Mouse (Mus musculus) myocyte (in vitro differentiated cells): ENCODE results near the gene Cdk19.

Source experiments
- CEBPB ChIP-seq: IDR thresholded peaks from 2 replicates; pipeline ENCODE4 v1.6.1; 2011; ENCODE audit warnings: mild to moderate bottlenecking, moderate library complexity; ENCODE audit not compliant: poor library complexity, insufficient read depth, severe bottlenecking
- E2F4 ChIP-seq: IDR thresholded peaks from one replicate; pipeline ENCODE4 v1.6.1; 2011; ENCODE audit warnings: mild to moderate bottlenecking, control low read depth, moderate library complexity; ENCODE audit not compliant: insufficient read depth
- MAX ChIP-seq: IDR thresholded peaks from one replicate; pipeline ENCODE4 v1.6.1; 2011; ENCODE audit warnings: low read depth, mild to moderate bottlenecking, control low read depth
- MYOD1 ChIP-seq, 3 experiments: IDR thresholded peaks; one replicate each; pipeline ENCODE4 v1.6.1; 2011; ENCODE audit warnings: control low read depth in 2 of 3, low read depth in 2 of 3, mild to moderate bottlenecking in 2 of 3, moderate library complexity in 1 of 3; ENCODE audit not compliant: insufficient read length in 2 of 3, control insufficient read depth in 1 of 3
- MYOG ChIP-seq, 3 experiments: IDR thresholded peaks; one replicate each; pipeline ENCODE4 v1.6.1; 2011; ENCODE audit warnings: control low read depth in 2 of 3, low read depth in 2 of 3, mild to moderate bottlenecking in 2 of 3; ENCODE audit not compliant: insufficient read length in 2 of 3, control insufficient read depth in 1 of 3, insufficient read depth in 1 of 3
- POLR2A ChIP-seq: IDR thresholded peaks from one replicate; pipeline ENCODE4 v1.6.1; 2011; ENCODE audit warnings: low read depth, mild to moderate bottlenecking, control low read depth, moderate library complexity; ENCODE audit not compliant: insufficient read length
- POLR2AphosphoS2 ChIP-seq: IDR thresholded peaks from one replicate; pipeline ENCODE4 v1.6.1; 2011; ENCODE audit warnings: low read depth, control low read depth; ENCODE audit not compliant: insufficient read length
- SRF ChIP-seq: IDR thresholded peaks from one replicate; pipeline ENCODE4 v1.6.1; 2011; ENCODE audit warnings: low read depth; ENCODE audit not compliant: control insufficient read depth, insufficient read length
- TCF12 ChIP-seq: IDR thresholded peaks from one replicate; pipeline ENCODE4 v1.6.1; 2011; ENCODE audit warnings: mild to moderate bottlenecking, control low read depth; ENCODE audit not compliant: poor library complexity, insufficient read depth, severe bottlenecking
- TCF3 ChIP-seq: IDR thresholded peaks from one replicate; pipeline ENCODE4 v1.6.1; 2011; ENCODE audit warnings: low read depth, control low read depth; ENCODE audit not compliant: insufficient read length
- USF1 ChIP-seq: IDR thresholded peaks from one replicate; pipeline ENCODE4 v1.6.1; 2011; ENCODE audit warnings: low read depth, mild to moderate bottlenecking, control low read depth, moderate library complexity

- no peak for TF ChIP-seq TCF12
- TF ChIP-seq POLR2AphosphoS2 = no peak
- no peak for TF ChIP-seq CEBPB
- no peak for TF ChIP-seq POLR2A
- no peak for TF ChIP-seq MYOD1 (IDR thresholded peaks at IDR 0.05; ENCODE audit: control insufficient read depth in 1 of 3, insufficient read length in 2 of 3, low read depth in 2 of 3)
- TF ChIP-seq MAX = no peak
- TF ChIP-seq MYOG (IDR thresholded peaks at IDR 0.05; ENCODE audit: control insufficient read depth in 1 of 3, insufficient read depth in 1 of 3, insufficient read length in 2 of 3, low read depth in 2 of 3) = no peak
- no peak for TF ChIP-seq USF1
- TF ChIP-seq SRF = no peak
- no peak for TF ChIP-seq E2F4
- TF ChIP-seq TCF3 = no peak
Observed at GRCm38 (mm10) chr10:40428633-40429032, 89.3 kb downstream of the Cdk19 start.
